Mouse (Mus musculus) mesoderm, embryonic 11.5 days (tissue): Measurements from ENCODE around the gene Cntn6.

Experiments used
- DNase-seq: peaks from one replicate; pipeline ENCODE4 v3.0.0-alpha.2; 2012; ENCODE audit warnings: low read depth, low spot score

The Cntn6 gene

DNA sequence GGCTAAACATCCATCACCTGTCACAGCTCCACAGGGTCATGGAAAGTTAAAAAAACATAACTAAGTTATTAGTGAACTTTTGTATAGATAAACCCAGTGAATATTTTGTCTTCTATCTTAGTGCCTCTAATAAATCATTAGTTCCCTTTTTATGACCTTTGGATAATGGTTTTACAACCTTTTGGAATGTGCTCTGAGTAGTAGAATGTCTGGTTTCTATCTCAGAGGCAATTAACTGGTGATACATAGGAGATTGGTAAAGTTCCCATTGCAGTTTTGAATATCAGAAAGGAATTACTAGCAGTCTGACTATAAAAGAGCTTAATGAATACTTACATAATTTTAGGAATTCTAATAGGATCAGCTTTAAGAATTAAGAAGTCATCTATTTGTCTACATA is 265.5 kb downstream of the Cntn6 start:
- peak; percentile 0 for DNase-seq

DNA sequence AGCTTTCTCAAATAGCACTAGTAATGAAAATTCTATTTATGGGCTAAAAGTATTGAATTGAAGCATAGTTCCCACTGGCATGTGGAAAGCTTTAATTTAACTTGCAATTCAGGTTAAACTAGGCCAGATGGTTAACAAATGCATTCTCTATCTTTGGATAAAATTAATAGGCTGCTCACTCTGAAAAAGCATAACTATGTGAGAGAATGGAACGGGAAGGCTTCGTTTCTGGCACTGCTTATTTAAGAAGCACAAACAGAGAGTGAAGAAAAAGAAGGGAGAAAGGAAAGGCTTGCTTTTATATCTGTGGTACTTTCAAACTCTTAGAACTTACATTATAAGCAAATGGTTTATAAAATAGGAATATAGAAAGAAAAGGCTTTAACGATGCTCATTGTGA is 268.6 kb downstream of the Cntn6 start:
- no peak for DNase-seq

DNA sequence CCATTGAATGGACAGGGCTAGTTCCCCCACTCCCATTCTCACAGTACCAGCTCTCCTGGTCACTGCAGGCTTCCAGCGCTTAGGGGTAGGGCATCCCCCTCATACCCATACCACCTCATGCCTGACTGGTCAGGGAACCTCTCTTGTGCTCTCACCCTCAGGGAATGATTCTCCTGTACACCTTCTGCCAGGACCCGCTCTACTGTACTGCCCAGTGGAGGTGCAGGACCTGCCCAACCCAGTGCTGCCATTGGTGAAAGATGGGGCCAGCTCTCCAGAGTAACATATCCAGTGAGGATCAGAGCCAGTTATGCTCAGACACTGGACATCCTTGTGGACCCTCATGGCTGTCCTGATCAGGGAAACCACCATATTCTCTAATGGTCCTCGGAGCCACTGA is 291.3 kb downstream of the Cntn6 start:
- DNase-seq: no peak

DNA sequence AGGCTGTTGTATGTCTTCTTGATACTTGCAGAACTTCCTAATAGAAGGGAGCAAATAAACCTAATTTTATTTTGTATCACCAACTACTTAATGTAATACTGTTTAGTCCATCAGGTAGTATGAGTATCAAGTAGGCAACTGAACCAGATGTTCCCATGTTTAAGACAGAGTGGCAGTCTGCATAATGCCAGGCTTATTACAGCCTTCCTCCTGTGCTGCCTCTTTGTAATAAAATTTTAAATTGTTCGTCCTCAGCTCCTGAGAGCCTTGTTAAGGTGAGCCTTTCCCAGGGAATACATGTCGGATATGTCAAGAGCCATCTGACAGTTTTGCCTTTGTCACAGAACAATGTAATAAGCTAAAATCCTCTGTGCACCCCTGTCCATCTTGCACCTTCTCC is 294.9 kb downstream of the Cntn6 start:
- no peak for DNase-seq

DNA sequence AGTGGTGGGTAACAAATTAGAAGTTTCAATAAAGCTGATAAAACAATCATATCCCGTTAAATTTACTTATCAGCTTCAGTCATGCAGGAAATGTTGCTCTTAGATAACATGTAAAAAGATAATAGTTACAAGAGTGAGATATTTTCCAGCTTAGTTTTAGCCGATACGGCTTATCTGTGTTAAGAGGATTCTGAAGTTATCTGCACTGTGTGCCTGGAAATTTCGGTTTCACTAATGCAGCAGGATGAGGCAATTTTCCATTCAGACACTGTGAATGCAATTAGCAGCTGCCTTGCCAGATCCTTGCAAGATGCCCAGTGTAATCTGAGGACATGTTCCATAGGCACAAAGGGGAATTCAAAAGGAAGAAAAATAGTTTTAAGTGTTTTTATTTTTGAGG is 315.9 kb downstream of the Cntn6 start:
- DNase-seq: no peak

DNA sequence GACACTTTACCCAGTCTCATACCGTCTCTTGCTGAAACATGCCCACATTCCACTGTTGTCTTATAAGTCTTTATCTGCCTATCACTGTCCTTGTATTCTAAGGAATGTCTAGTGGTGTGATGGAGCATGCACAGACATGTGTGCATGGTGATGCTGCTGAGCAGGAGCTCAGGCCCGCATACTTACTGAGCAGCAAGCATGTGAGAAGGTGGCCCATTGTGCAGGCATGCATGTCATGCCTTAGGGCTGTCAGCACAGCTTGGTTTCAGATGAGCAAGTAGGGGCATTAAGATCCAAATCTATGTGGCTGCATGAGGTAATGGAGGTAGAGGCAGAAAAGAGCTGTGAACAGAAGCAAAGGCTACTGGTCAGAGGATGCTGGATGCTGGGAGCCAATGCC is 323.0 kb downstream of the Cntn6 start:
- no peak for DNase-seq

DNA sequence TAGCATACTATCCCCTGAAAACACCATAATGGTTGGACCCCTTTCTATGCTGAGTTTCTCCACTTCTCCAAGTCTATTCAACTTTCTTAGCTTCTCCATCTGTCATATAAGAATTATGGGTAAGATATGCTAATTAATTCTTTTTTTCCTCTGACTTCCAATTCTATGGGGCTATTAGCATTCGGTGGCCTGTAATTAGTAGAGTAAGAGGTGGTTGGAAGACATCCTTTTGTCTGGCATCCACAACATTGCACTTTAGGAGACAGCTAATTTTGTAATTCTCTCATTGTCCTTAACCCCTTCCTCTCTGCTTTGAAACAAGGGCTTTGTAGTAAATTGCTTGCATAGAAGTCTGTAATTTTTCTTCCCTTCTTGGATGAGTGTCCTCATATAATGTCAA is 387.1 kb downstream of the Cntn6 start:
- DNase-seq: no peak

DNA sequence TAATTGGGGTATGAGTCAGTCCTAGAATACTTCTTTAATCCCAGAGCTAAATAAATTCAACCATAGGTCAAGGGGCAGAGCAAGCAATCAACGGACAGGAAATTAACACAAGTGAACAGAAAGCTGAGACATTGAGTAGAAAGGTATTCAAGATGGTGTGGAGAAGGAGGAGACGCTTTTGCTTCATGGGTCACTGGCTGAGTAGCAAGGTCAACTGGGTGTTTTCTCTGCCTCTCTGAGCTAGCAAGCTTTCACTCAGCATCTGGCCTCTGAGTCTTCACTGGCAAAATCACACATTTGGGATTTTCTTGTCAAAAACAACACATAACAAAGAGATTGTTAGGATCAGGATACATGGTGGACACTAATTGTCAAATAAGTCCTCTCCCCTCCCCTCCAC is 391.4 kb downstream of the Cntn6 start:
- DNase-seq: no peak

DNA sequence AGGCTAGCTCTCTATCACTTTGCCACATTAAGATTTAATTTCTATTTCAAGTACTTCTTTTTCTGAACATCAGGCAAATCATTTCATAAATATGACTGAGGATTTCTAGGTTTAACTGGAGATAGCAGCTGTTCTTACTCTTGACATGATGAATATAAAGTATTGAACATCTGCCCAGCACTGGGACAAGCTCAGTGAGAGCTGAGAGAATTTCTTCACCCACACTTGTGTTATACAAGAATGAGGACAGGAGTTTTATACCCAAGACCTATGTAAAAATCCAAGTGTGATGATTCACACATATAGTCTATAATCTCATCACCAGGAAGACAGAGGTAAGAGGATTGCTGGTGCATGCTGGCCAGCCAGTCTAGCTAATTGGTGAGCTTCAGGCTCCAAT is 393.2 kb downstream of the Cntn6 start:
- DNase-seq: no peak

DNA sequence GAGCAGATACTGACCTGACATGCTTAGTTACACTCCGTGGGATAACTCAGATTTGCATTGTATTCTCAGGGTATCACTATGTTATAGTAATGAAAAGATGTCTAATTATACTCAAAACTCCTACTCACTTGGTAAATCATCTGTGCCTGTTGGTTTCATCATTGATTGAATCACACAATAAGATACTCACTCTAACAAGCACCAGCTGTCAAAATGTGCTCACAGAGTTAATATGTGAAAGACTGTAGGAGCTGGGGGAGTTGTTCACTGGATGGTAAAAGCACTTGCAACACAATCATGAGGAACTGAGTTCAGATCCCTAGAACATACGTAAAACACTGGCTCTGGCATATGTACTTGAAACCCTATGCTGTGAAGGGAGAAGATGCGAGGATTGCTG is 398.5 kb downstream of the Cntn6 start:
- no peak for DNase-seq
